Mouse (Mus musculus) forebrain, embryonic 16.5 days (tissue): Measurements from ENCODE around the gene Il17rb. TPM values are rescaled to one million over a fixed set of nuclear protein-coding genes. Genes with fewer than 3 reads are reported as not detected.

ENCODE experiments used
- ATAC-seq: fragments of 200-750 bp; cut with Nextera tagmentation; 2 replicates; pipeline ENCODE4 v1.8.0; 2017; ENCODE audit warnings: mild to moderate bottlenecking, moderate library complexity
- H3K27ac ChIP-seq: fragments of 300-500 bp; sonication (generic); 2 replicates; pipeline ENCODE4 v1.5.1; 2014; ENCODE audit warnings: low read length, control low read depth
- H3K27me3 ChIP-seq: fragments of 300-500 bp; sonication (generic); replicated peaks from 2 replicates; pipeline ENCODE4 v1.6.1; 2014; ENCODE audit warnings: low read length; ENCODE audit not compliant: control insufficient read depth, insufficient read depth
- H3K36me3 ChIP-seq: fragments of 300-500 bp; sonication (generic); 2 replicates; pipeline ENCODE4 v1.6.1; 2014; ENCODE audit not compliant: control insufficient read depth, insufficient read depth
- H3K4me1 ChIP-seq: fragments of 300-500 bp; sonication (generic); replicated peaks from 2 replicates; pipeline ENCODE4 v1.6.1; 2014; ENCODE audit warnings: low read length; ENCODE audit not compliant: control insufficient read depth, insufficient read depth
- H3K4me2 ChIP-seq: fragments of 300-500 bp; sonication (generic); 2 replicates; pipeline ENCODE4 v1.6.1; 2014; ENCODE audit warnings: mild to moderate bottlenecking, low read length, control low read depth
- H3K4me3 ChIP-seq: fragments of 300-500 bp; sonication (generic); replicated peaks from 2 replicates; pipeline ENCODE4 v1.5.1; 2014; ENCODE audit warnings: mild to moderate bottlenecking, low read length, control low read depth
- H3K9ac ChIP-seq: fragments of 300-500 bp; sonication (generic); replicated peaks from 2 replicates; pipeline ENCODE4 v1.6.1; 2014; ENCODE audit warnings: low read depth, low read length, control low read depth
- H3K9me3 ChIP-seq: fragments of 300-500 bp; sonication (generic); 2 replicates; pipeline ENCODE4 v1.6.1; 2016; ENCODE audit warnings: low read length; ENCODE audit not compliant: control insufficient read depth
- WGBS: fragments of 180-500 bp; shearing (Covaris S2); extraction: QIAGEN DNeasy Blood & Tissue Kit; methylation state at CpG from one replicate; pipeline ENCODE4 v1.1.7; 2014; 5-methylcytosine and 5-hydroxymethylcytosine counted together
- polyA plus RNA-seq: library from polyadenylated mRNA; unstranded; fragments of >200 nt; fragmentation: Nextera tagmentation; extraction: Ambion mirVana; gene quantifications from 2 replicates; pipeline ENCODE4 v1.2.1, GENCODE M21; 2015

The Il17rb gene
- polyA plus RNA-seq, 1 experiment from 2014 or later = 2.2 TPM

- no peak for ATAC-seq
- peaks cover 18% of the 10 kb centered on the region for H3K36me3 ChIP-seq
- H3K4me1 ChIP-seq = peaks cover 4% of the 10 kb centered on the region; the same call in 1 of the 2 replicates
These were observed 11.4 kb downstream of the Il17rb start for GRCm38 (mm10) chr14:29997345-29997744.

GRCm38 (mm10) chr14:29996000-29996751 is 12.5 kb downstream of the Il17rb start:
- Histone ChIP-seq H3K9ac (no peak overlapping the region), H3K9me3 (no peaks in the 10 kb centered on the region), H3K36me3 (peaks cover 27% of the 10 kb centered on the region), H3K4me3 (no peak overlapping the region), H3K4me1 (peaks cover 4% of the 10 kb centered on the region; the same call in 1 of the 2 replicates), H3K4me2 (no peak overlapping the region), H3K27me3 (no peaks in the 10 kb centered on the region), H3K27ac (no peak overlapping the region)
- WGBS = 94% methylated on average over 11 of the region's 11 CpGs
- ATAC-seq = no peak

More at GRCm38 (mm10) chr14:29997345-29997744, 11.4 kb downstream of the Il17rb start:
- Histone ChIP-seq H3K9me3 (no peaks in the 10 kb centered on the region), H3K27ac (no peak overlapping the region), H3K4me3 (no peak overlapping the region), H3K9ac (no peak overlapping the region), H3K4me2 (no peak overlapping the region), H3K27me3 (no peaks in the 10 kb centered on the region)

- H3K27me3 ChIP-seq = no peaks in the 10 kb centered on the region
- no peak overlapping the region for H3K27ac ChIP-seq
- no peaks in the 10 kb centered on the region for H3K9me3 ChIP-seq
- H3K4me3 ChIP-seq = no peak overlapping the region
- no peak overlapping the region for H3K9ac ChIP-seq
- WGBS = 93% methylated on average over 4 of the region's 4 CpGs
- peaks cover 38% of the 10 kb centered on the region for H3K36me3 ChIP-seq
- H3K4me2 ChIP-seq = no peak overlapping the region
- H3K4me1 ChIP-seq = peaks cover 4% of the 10 kb centered on the region; the same call in 1 of the 2 replicates
- no peak for ATAC-seq
These were observed 13.7 kb downstream of the Il17rb start for GRCm38 (mm10) chr14:29994976-29995375.

GRCm38 (mm10) chr14:29988337-29988736 is 20.4 kb downstream of the Il17rb start:
- Histone ChIP-seq H3K4me3 (no peak overlapping the region), H3K9me3 (no peaks in the 10 kb centered on the region), H3K27ac (no peak overlapping the region), H3K9ac (no peak overlapping the region), H3K4me1 (no peaks in the 10 kb centered on the region), H3K4me2 (no peak overlapping the region), H3K27me3 (no peaks in the 10 kb centered on the region), H3K36me3 (peaks cover 80% of the 10 kb centered on the region)
- WGBS = 97% methylated on average over 4 of the region's 4 CpGs
- no peak for ATAC-seq

GRCm38 (mm10) chr14:29987739-29988138 is 21.0 kb downstream of the Il17rb start:
- no peak for ATAC-seq
- Histone ChIP-seq H3K27ac (no peak overlapping the region), H3K27me3 (no peaks in the 10 kb centered on the region), H3K9me3 (no peaks in the 10 kb centered on the region), H3K4me2 (no peak overlapping the region), H3K9ac (no peak overlapping the region), H3K36me3 (peaks cover 82% of the 10 kb centered on the region), H3K4me3 (no peak overlapping the region), H3K4me1 (no peaks in the 10 kb centered on the region)
- WGBS = 90% methylated on average over 9 of the region's 9 CpGs

- 94% methylated on average over 6 of the region's 6 CpGs for WGBS
- no peak for ATAC-seq
- no peaks in the 10 kb centered on the region for H3K9me3 ChIP-seq
- no peak overlapping the region for H3K9ac ChIP-seq
- no peak overlapping the region for H3K4me2 ChIP-seq
- peaks cover 85% of the 10 kb centered on the region for H3K36me3 ChIP-seq
- H3K4me3 ChIP-seq = no peak overlapping the region
- H3K27me3 ChIP-seq = no peaks in the 10 kb centered on the region
- no peaks in the 10 kb centered on the region for H3K4me1 ChIP-seq
- no peak overlapping the region for H3K27ac ChIP-seq
These were observed 21.4 kb downstream of the Il17rb start for GRCm38 (mm10) chr14:29987276-29987675.

GRCm38 (mm10) chr14:29986096-29986495 is 22.6 kb downstream of the Il17rb start:
- H3K27me3 ChIP-seq = no peaks in the 10 kb centered on the region
- H3K4me1 ChIP-seq = no peaks in the 10 kb centered on the region
- no peak overlapping the region for H3K9ac ChIP-seq
- H3K4me3 ChIP-seq = no peak overlapping the region
- no peak overlapping the region for H3K27ac ChIP-seq
- no peaks in the 10 kb centered on the region for H3K9me3 ChIP-seq
- H3K36me3 ChIP-seq = peaks cover 86% of the 10 kb centered on the region
- ATAC-seq = no peak
- 93% methylated on average over 4 of the region's 4 CpGs for WGBS
- H3K4me2 ChIP-seq = no peak overlapping the region

- 95% methylated on average over 10 of the region's 10 CpGs for WGBS
These were observed 28.1 kb downstream of the Il17rb start for GRCm38 (mm10) chr14:29980447-29981205.

More at GRCm38 (mm10) chr14:29980447-29981205, 28.1 kb downstream of the Il17rb start:
- H3K36me3 ChIP-seq = peaks cover 42% of the 10 kb centered on the region
- no peak overlapping the region for H3K9ac ChIP-seq
- no peak overlapping the region for H3K27ac ChIP-seq
- ATAC-seq = no peak
- no peaks in the 10 kb centered on the region for H3K9me3 ChIP-seq
- no peaks in the 10 kb centered on the region for H3K27me3 ChIP-seq
- H3K4me3 ChIP-seq = no peak overlapping the region
- H3K4me2 ChIP-seq = no peak overlapping the region
- H3K4me1 ChIP-seq = peaks cover 10% of the 10 kb centered on the region
